Mouse (Mus musculus) limb, embryonic 13.5 days (tissue): ENCODE data around the gene Olfr452. TPM values are rescaled to one million over a fixed set of nuclear protein-coding genes. Genes with fewer than 3 reads are reported as not detected.

Experiments used
- polyA plus RNA-seq: library from polyadenylated mRNA; unstranded; fragments of >200 nt; fragmentation: Nextera tagmentation; extraction: Ambion mirVana; gene quantifications from 2 replicates; pipeline ENCODE4 v1.2.1, GENCODE M21; 2015

Olfr452 gene
- polyA plus RNA-seq, 1 experiment from 2014 or later, result not detected

Other genes starting within 250 kb of the Olfr452 start
- gene Olfr455, start 237.5 kb upstream of the Olfr452 start, polyA plus RNA-seq, result not detected in 2 replicates
- gene Tcaf3, start 187.4 kb upstream of the Olfr452 start, polyA plus RNA-seq, result not detected in 2 replicates
- 5.6 TPM in 2 replicates for gene Tcaf2, start 139.8 kb upstream of the Olfr452 start, polyA plus RNA-seq
- 88.2 and 93.1 TPM in 2 replicates for gene Tcaf1, start 75.0 kb upstream of the Olfr452 start, polyA plus RNA-seq
- not detected in 2 replicates for gene Olfr453, start 45.7 kb upstream of the Olfr452 start, polyA plus RNA-seq
- gene Olfr38, start 28.7 kb upstream of the Olfr452 start, polyA plus RNA-seq, result not detected in 2 replicates
- not detected in 2 replicates for gene Olfr450, start 26.8 kb downstream of the Olfr452 start, polyA plus RNA-seq
- not detected in 2 replicates for gene Olfr449, start 49.3 kb downstream of the Olfr452 start, polyA plus RNA-seq
- not detected in 2 replicates for gene Olfr448, start 105.3 kb downstream of the Olfr452 start, polyA plus RNA-seq
- not detected in 2 replicates for gene Olfr447, start 123.8 kb downstream of the Olfr452 start, polyA plus RNA-seq
- not detected in 2 replicates for gene Olfr446, start 136.3 kb downstream of the Olfr452 start, polyA plus RNA-seq
- not detected in 2 replicates for gene Olfr444, start 164.0 kb downstream of the Olfr452 start, polyA plus RNA-seq